In genomic region chr10:79682551-79682915, GRCm38 (mm10) we compare ENCODE assay signal across 8 mouse cellular contexts. TPM values are rescaled to one million over a fixed set of nuclear protein-coding genes. Genes with fewer than 3 reads are reported as not detected.
DNase-seq lines count a peak whose midpoint lies in the region; ATAC-seq and TF ChIP-seq lines count a peak whose summit lies in the region.

No protein-coding gene starts in this region.

- peak overlapping the region; percentile 74 for H3K9ac ChIP-seq in forebrain, embryonic 16.5 days (replicated peaks; ENCODE audit: low read depth, low read length)

- DNase-seq in left cerebral cortex, adult 2 months (ENCODE audit: extremely low spot score in 1 of 2, low spot score in 2 of 2) = no peak
- no peak for DNase-seq in left cerebral cortex, postnatal 25 days (ENCODE audit: low spot score in 2 of 2)
- peak; percentile 55 for DNase-seq in adrenal gland, postnatal 14 days
- peak; percentile 47 to 60 for DNase-seq in kidney, postnatal 4 days
- peak; percentile 68 for DNase-seq in naive thymus-derived CD4-positive, alpha-beta T cell, adult 2 months (ENCODE audit: low read depth)
- DNase-seq in right cerebral cortex, adult 18-20 months = no peak

- peaks cover 20% of the 10 kb centered on the region for H3K4me1 ChIP-seq in forebrain, embryonic 16.5 days (replicated peaks; ENCODE audit: control insufficient read depth, insufficient read depth, low read length)

- TF ChIP-seq CTCF in left cerebral cortex, adult 2 months (IDR thresholded peaks at IDR 0.05) = no peak

- no peaks in the 10 kb centered on the region for H3K27me3 ChIP-seq in forebrain, embryonic 16.5 days (replicated peaks; ENCODE audit: control insufficient read depth, insufficient read depth, low read length)

- H3K36me3 ChIP-seq in forebrain, embryonic 16.5 days (ENCODE audit: control insufficient read depth, insufficient read depth) = peaks cover 10% of the 10 kb centered on the region

- H3K4me2 ChIP-seq in forebrain, embryonic 16.5 days (ENCODE audit: low read length) = peak overlapping the region; percentile 91

- H3K9me3 ChIP-seq in forebrain, embryonic 16.5 days (ENCODE audit: control insufficient read depth, low read length) = no peaks in the 10 kb centered on the region

- no peak; the same call in 1 of the 2 replicates for ATAC-seq in forebrain, embryonic 16.5 days
- no peak for ATAC-seq in erythroid progenitor cell, adult 5-6 weeks (replicated peaks; ENCODE audit: low FRiP score, poor library complexity, severe bottlenecking)

- intact Hi-C loops in left cerebral cortex, adult 2 months (cut with DNase I) = no loop called here
- intact Hi-C loops in left cerebral cortex, postnatal 25 days (cut with DNase I) = loop anchor here (10.0 kb wide), 1 partner anchor 1872 kb away; the partner anchor contains the start of gene Aes

- H3K27ac ChIP-seq in left cerebral cortex, adult 2 months = peak overlapping the region; percentile 77
- peak overlapping the region; percentile 46; the same call in 1 of the 2 replicates for H3K27ac ChIP-seq in forebrain, embryonic 16.5 days (ENCODE audit: low read length)

- WGBS in forebrain, embryonic 16.5 days = 0% methylated on average over 9 of the region's 10 CpGs

- peak overlapping the region; percentile 63 for H3K4me3 ChIP-seq in left cerebral cortex, adult 2 months
- H3K4me3 ChIP-seq in forebrain, embryonic 16.5 days (replicated peaks; ENCODE audit: low read length) = peak overlapping the region; percentile 86

RNA-seq across cellular contexts. Expression of gene Cdc34, which starts 0.5 kb away (rescaled TPM):
- total RNA-seq in left cerebral cortex, adult 2 months (2021) = 10 to 100 TPM; 80.7 to 84.8 TPM
- total RNA-seq in left cerebral cortex, postnatal 25 days (2021) = 10 to 100 TPM; 75.9 to 78.0 TPM
- total RNA-seq in adrenal gland, postnatal 14 days (2021) = 79.1 and 82.4 TPM in 2 replicates
- 61.1 and 71.1 TPM in 2 replicates for polyA plus RNA-seq in forebrain, embryonic 16.5 days (2015; fragmentation: Nextera tagmentation; extraction: Ambion mirVana)
- 42.2 and 66.7 TPM in 2 replicates for total RNA-seq in erythroid progenitor cell, adult 5-6 weeks (2015; ENCODE audit: low replicate concordance)
- total RNA-seq in erythroid progenitor cell, adult 5-6 weeks (2017; ENCODE audit: low replicate concordance) = 82.7 and 87.2 TPM in 2 replicates

RNA-seq across cellular contexts. Expression of gene Gzmm, which starts 6.3 kb away (rescaled TPM):
- 1 to 10 TPM; 2.1 to 4.0 TPM for total RNA-seq in left cerebral cortex, adult 2 months (2021)
- 1 to 10 TPM; 1.5 to 2.4 TPM for total RNA-seq in left cerebral cortex, postnatal 25 days (2021)
- 0.89 and 1.1 TPM in 2 replicates for total RNA-seq in adrenal gland, postnatal 14 days (2021)
- polyA plus RNA-seq in forebrain, embryonic 16.5 days (2015; fragmentation: Nextera tagmentation; extraction: Ambion mirVana) = 1.7 and 1.8 TPM in 2 replicates
- not detected in 2 replicates for total RNA-seq in erythroid progenitor cell, adult 5-6 weeks (2015; ENCODE audit: low replicate concordance)
- not detected in 2 replicates for total RNA-seq in erythroid progenitor cell, adult 5-6 weeks (2017; ENCODE audit: low replicate concordance)

RNA-seq across cellular contexts. Expression of gene Tpgs1, which starts 13.4 kb away (rescaled TPM):
- 10 to 100 TPM; 79.3 to 80.6 TPM for total RNA-seq in left cerebral cortex, adult 2 months (2021)
- 10 to 100 TPM; 82.0 to 82.8 TPM for total RNA-seq in left cerebral cortex, postnatal 25 days (2021)
- 27.8 and 34.1 TPM in 2 replicates for total RNA-seq in adrenal gland, postnatal 14 days (2021)
- polyA plus RNA-seq in forebrain, embryonic 16.5 days (2015; fragmentation: Nextera tagmentation; extraction: Ambion mirVana) = 75.9 and 76.6 TPM in 2 replicates
- 12.2 and 15.9 TPM in 2 replicates for total RNA-seq in erythroid progenitor cell, adult 5-6 weeks (2015; ENCODE audit: low replicate concordance)
- total RNA-seq in erythroid progenitor cell, adult 5-6 weeks (2017; ENCODE audit: low replicate concordance) = 1.9 and 8.3 TPM in 2 replicates

RNA-seq across cellular contexts. Expression of gene Madcam1, which starts 18.2 kb away (rescaled TPM):
- total RNA-seq in left cerebral cortex, adult 2 months (2021) = not detected
- total RNA-seq in left cerebral cortex, postnatal 25 days (2021) = not detected
- 6.8 TPM in 1 of 2 replicates, not detected in the other for total RNA-seq in adrenal gland, postnatal 14 days (2021)
- polyA plus RNA-seq in forebrain, embryonic 16.5 days (2015; fragmentation: Nextera tagmentation; extraction: Ambion mirVana) = 0.57 and 1.0 TPM in 2 replicates
- total RNA-seq in erythroid progenitor cell, adult 5-6 weeks (2015; ENCODE audit: low replicate concordance) = not detected in 2 replicates
- total RNA-seq in erythroid progenitor cell, adult 5-6 weeks (2017; ENCODE audit: low replicate concordance) = not detected in 2 replicates

RNA-seq across cellular contexts. Expression of gene Bsg, which starts 21.8 kb away (rescaled TPM):
- total RNA-seq in left cerebral cortex, adult 2 months (2021) = 100 to 1,000 TPM; 539 to 573 TPM
- total RNA-seq in left cerebral cortex, postnatal 25 days (2021) = 100 to 1,000 TPM; 650 to 673 TPM
- total RNA-seq in adrenal gland, postnatal 14 days (2021) = 598 and 707 TPM in 2 replicates
- polyA plus RNA-seq in forebrain, embryonic 16.5 days (2015; fragmentation: Nextera tagmentation; extraction: Ambion mirVana) = 726 and 729 TPM in 2 replicates
- 1,896 and 2,324 TPM in 2 replicates for total RNA-seq in erythroid progenitor cell, adult 5-6 weeks (2015; ENCODE audit: low replicate concordance)
- 1,328 and 1,345 TPM in 2 replicates for total RNA-seq in erythroid progenitor cell, adult 5-6 weeks (2017; ENCODE audit: low replicate concordance)

Comparison
In these comparisons a context has a peak if more than half of its experiments do, and no peak if none do; other contexts are left out.
1. DNase-seq: peak in adrenal gland, postnatal 14 days (single experiment), kidney, postnatal 4 days (2 of 2) and naive thymus-derived CD4-positive, alpha-beta T cell, adult 2 months (single experiment); none in left cerebral cortex, adult 2 months (0 of 2), left cerebral cortex, postnatal 25 days (0 of 2) and right cerebral cortex, adult 18-20 months (single experiment).